Mouse (Mus musculus): ENCODE measurements around the gene Kcnj12.

Kcnj12 gene

DNA sequence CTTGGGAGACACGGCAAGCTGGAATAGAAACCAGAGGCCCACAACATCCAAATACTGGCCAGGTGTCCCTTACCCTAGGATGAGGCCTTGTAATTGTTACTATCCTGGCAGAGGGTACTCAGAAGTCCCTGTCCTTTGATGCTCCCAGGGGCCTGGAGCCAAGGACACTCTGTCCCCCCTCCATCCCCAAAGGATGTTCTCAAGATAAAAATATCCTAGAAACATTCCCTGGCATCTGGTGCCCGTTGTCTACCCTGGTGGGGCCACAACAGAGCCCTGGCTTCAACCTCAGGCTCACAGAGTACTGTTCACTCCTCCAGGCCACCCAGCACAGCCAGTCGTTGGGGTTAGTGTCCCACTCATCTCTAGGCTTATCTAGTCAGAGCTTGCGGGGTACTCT lies 38.3 kb downstream of the Kcnj12 start:
- peak; percentile 97 for DNase-seq

DNA sequence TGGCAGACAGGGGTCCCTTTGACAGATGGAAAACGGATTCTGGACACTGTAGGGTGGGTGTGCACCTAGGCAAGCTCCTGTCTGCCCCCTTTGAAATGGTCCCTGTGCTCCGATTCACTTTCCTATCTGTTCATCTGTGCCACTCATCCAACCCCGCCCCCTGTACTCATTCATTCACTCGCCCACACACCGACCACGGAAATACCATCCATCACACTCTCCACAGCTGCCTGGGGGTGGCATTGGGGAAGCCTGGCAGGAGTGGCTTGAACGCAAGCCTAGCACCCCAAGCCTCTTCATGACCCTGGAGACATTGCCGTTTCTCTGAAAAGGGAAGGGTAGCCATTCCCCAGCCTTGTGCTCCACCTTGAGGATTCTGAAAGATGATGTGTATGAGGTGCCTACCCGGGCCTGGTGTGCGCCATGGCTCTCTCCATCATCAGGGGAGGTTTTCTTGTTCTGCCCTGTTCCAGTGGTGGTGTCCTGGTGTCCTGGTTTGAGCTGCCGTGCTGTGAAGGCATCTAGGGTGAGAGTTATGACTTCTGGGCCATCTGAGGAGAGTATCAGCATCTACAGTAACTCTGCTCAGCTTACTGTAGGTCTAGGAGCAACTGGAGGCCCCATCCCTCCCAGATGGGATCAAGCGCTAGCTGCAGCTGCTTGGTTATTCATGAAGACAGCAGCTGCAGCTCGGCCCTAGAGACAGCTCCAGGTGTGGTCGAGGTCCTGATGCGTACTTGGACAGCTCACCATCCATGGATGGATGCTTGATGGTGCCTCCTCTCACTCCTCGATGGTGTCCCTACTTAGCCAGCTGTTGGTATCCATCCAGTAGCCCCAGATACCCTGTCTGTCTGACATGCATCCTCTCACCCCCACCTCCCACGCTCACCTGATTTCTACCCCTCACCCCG lies 40.4 kb downstream of the Kcnj12 start:
- DNase-seq: no peak

DNA sequence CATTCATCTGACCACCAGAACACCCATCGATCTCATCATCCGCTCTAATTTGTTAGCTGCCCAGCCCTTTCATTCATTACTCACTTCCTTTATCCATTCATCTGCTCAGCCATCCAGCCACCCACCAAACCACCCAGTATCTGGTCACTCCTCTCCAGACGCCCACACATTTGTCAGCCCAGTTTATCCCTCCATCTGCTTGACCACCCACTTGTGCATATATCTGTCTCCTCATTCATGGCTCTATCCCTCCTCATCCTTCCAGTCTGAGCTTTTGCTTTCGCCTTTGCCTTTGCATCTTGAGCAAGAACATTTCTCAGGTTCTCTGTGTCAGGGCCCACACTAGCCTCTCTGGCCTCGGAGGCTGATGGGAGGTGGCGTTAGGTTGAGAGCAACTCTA lies 41.1 kb downstream of the Kcnj12 start:
- DNase-seq: no peak

DNA sequence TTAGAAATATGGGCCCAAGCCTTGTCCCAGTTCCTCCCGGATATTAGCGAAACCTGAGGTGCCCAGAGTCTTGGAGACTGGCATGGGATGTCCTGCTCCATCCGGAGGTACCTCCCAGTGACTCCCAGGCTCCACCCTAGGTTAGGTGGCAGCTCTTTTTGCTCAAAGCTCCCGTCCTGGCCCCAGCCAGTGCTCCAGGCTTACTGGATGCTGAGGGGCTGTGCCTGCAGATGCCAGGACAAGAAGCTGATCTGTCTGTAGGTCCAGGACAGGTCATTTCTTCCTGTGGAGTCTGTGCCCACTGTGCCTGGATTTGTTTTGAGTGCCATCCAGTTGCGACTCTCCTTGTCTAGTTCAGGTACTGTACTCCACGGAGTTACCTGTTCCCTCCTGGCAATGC lies 43.3 kb downstream of the Kcnj12 start:
- DNase-seq: no peak

DNA sequence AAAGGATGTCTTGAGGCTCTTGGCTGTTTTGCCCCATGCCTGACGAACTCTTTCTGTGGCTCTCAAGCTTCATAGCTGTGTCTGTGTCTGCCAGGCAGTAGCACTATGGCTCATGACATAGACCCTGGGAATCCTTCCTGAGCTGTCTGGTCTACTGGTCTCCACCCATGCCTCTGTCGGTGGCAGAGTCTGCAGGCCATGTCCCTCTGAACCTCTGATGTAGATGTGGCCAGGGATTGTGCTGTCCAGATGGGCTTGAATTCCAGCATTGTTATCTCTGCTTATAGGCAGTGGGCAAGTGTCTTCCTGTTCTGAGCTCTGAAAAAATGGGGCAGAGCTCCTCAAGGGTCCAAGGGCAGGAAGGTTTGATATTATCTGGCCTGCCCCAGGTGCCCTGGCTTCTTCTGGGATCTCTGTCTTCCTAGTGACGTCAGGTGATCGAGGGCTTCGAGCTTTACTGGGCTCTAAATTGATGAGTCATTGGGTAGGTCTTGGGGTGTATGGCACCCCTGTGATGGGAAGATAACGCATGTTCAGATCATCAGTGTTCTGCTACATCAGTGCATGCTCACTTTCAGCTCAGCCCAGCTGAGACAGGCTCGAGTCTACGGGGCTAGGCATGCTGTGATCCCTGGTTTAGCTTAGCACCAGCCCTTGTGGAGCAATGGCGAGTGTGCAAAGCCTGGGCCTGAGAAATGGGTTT lies 44.9 kb downstream of the Kcnj12 start:
- no peak for DNase-seq

DNA sequence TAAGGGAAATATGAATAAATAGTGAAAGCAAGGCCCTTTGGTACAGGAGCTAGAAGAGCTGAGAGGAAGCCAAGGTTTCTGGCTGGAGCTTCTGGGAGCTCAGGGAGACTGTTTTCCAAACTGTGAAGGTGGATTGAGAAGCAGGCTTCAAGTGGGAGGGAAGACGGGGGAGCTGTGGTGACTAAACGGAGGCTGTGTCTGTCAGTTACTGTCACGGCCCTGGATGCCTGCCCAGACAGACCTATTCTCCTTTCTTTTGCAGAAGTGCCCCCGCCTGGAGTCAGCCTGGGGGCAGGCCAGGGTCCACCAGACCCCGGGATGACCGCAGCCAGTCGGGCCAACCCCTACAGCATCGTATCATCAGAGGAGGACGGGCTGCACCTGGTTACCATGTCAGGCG lies 46.5 kb downstream of the Kcnj12 start:
- peak; percentile 89 for DNase-seq

DNA sequence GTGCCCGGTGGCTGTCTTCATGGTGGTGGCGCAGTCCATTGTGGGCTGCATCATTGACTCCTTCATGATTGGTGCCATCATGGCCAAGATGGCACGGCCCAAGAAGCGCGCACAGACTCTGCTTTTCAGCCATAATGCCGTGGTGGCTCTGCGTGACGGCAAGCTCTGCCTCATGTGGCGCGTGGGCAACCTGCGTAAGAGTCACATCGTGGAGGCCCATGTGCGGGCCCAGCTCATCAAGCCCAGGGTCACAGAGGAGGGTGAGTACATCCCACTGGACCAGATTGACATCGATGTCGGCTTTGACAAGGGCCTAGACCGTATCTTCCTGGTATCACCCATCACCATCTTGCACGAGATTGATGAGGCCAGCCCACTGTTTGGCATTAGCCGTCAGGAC lies 47.3 kb downstream of the Kcnj12 start:
- peak; percentile 85 for DNase-seq

DNA sequence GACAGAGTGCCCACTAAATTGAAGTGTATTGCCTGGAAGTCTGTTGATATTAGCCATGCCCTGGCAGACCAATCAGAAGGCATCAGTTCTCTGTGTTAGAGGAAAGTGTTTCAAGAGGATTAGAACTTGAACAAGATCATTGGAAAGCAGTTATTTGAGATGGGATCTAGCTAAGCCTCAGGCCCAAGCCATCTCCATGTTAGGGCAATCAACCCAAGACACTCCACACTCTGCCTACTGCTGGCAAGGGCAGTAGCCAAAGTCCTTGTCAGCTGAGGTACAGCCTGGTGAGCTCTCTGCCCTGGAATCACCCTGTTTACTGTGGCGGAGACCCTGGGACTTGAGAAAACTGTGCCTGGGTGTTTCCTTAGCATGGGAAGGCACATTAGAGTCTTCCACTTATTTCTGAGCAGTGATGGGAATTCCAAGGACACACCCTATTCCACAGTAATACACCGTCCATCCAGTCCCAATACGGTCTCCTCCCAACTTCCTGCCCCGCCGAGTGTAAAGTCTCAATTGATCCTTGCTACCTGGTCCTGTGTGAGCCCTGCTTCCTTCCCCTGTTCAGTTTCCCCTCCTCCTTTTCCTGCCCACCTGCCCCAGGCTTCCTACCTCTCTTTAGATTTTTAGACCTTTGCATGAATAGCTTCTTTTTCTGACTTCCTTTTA lies 52.4 kb downstream of the Kcnj12 start:
- peak; percentile 87 for DNase-seq

DNA sequence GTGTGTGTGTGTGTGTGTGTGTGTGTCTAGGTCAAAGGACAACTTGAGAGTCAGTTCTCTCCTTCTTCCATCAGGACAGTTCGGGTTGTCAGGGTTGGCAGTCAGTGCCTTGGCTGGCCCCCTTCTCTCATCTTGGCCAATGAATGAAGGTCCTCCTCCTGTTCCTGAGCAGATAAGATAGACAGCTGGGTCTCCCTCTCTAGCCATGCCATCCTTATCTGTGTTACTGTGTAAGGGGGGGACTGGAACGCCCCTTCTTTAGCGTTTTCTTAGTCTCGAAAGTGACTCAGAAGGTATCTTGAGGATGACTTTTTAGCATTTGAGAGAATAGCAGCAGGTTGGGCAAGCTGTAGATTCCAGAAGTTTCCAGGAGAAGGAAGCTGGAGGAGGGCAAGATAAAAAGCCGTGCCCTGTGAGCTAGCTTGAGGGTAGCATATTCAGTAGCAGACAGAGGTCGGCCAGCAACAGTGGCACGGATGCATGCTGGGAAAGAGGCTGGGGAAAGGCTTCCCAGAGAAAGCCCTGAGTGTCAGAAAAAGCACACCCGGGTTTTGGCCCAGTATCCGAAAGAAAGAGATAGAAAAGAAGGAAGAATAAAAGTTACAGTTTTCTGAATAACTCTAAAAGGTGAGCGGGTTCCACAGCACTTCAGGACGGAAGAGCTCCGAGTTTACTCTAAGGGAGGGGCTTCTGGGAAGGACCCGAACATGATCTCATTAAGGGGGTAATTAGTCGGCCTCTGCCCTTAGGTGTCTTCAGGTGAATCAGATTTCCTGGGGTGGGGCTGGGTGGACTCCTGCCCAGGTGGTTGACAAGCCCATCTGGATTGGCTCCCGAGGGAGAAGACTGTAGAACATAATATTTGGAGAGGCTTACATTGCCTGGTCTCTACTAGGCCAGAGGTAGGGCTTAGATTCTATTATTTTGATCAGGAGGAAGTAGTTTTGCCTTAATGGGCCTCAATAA lies 53.3 kb downstream of the Kcnj12 start:
- DNase-seq: peak; percentile 86

DNA sequence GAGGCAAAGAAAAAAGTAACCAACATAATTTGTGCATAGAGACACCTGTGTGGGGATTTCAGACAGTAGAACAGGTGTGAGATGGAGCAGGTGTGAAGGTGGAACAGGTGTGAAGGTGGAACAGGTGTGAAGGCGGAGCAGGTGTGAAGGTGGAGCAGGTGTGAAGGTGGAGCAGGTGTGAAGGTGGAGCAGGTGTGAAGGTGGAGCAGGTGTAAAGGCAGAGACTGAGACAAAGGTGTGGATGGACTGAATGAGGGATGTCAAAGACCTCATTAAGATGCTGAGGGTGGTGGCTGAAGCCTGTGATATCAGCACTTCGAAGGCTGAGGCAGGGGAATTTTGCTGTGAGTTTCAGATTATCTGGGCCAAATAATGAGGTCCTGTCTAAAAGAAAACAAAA lies 59.3 kb downstream of the Kcnj12 start:
- DNase-seq: peak; percentile 72

DNA sequence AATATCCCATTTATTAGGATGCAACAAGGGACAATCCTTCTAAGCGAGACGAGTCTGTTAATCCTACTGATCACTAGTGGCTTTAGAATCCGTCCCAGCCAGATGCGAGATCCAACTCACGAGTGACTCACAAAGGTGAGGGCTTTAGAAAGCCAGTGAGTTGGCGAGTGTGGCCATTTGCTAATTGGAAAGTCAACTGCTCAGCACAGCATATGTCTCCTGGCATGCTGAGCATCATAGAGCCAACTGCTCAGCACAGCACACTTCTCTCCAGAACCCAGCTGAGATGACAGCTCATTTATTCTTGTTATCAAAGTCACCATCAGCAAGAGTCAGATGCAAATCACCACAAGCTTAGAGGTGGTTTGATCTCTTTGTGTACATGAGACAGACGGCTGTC lies 67.8 kb downstream of the Kcnj12 start:
- DNase-seq: no peak

DNA sequence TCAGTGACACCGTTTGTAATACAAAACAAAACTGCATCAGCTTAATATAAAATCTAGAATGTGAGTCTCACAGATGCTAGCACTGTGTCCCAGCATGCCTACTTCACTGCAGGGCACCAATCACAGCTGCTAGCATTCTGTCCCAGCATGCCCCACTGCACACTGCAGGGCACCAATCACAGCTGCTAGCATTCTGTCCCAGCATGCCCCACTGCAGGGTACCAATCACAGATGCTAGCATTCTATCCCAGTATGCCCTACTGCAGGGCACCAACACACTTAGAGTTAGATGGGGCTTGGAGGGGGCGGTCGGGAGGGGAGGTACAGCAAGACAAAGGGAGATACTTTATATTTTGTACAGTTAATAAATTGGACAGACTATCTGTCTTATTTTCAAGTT lies 68.8 kb downstream of the Kcnj12 start:
- no peak for DNase-seq

DNA sequence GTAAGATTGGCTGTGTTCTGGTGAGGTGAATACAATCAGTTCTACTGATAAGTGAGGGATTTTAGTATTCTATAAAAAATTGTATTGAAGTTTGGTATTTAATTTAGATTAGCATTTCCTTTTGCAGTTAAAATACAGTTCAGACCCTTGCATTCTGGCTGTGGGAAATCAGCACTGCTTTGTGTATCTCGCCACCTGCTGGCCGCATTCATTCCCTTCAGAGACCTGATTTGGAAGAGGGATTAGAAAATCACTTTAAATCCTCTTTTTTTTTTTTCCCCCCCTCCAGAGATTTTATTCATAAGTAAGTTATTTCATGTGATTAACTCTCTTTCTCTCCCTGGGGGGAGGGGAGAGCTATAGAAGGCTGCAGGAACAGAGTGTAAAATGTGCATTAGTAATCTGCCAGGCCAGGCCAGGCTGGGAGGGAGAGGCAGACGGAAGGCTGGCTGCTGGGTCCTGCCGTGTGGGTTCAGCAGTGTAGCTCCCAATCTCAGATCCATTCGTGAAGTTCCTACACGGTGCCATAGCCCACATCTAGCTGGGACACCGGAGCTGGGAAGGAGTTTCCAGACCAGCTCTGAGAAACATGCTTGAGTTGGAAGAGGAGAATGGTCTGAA lies 69.4 kb downstream of the Kcnj12 start:
- no peak for DNase-seq

DNA sequence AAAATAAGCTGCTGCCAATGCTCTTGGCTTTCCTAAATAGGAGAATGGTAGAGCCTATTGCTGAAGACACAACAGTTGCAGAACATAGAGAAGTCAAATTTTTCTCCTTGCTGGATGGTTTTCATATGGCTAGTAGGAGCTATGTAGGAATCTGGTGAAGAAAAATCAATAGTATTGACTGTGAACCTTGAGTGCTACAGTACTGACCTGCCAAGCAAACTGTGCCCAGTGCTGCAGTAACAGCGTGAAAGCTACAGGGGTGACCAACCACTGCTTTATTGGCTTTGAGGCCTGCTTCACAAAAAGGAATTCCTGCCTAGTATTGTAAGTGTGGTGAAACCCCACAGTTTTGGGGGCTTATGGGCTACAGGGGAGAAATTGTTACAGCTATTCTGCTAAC lies 75.7 kb downstream of the Kcnj12 start:
- DNase-seq: no peak

DNA sequence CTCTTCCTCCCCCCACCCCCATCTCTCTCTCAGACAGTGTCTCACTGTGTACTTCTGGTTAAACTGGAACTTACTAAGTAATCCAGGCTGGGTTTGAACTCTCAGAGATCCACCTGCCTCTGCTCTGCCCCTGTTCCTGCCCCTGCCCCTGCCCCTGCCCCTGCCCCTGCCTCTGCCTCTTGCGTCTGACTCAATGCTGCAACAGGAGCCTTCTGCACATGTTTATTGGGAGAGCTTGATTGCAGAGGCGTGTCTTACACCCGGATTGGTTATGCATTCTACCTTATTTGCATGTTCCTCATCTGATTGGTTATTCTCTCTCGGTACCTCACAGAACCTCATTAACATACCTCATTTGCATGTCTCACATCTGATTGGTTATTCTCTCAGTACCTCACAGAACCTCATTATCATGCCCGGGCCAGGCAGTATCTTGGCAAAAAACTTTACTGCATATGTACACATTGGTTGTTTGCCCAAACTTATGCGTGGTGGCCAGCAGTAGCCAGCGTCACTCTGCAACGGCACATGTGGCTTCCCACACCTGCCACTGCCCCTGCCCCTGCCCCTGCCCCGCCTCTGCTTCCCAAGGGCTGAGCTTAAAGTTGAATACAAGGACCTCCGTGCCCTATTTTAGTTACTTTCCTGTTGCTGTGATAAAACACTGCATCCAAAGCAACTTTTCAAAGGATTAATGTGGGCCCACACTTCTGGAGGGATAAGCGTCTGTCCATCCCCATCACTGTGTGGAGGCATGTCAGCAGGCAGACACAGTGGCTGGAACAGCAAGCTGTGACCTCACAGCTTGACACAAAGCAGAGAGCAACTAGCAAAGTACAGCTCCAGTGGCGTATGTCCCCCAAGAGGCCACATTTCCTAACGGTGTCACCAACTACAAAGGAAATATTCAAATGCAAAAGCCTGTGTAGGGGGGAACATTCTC lies 80.3 kb downstream of the Kcnj12 start:
- peak; percentile 74 for DNase-seq

DNA sequence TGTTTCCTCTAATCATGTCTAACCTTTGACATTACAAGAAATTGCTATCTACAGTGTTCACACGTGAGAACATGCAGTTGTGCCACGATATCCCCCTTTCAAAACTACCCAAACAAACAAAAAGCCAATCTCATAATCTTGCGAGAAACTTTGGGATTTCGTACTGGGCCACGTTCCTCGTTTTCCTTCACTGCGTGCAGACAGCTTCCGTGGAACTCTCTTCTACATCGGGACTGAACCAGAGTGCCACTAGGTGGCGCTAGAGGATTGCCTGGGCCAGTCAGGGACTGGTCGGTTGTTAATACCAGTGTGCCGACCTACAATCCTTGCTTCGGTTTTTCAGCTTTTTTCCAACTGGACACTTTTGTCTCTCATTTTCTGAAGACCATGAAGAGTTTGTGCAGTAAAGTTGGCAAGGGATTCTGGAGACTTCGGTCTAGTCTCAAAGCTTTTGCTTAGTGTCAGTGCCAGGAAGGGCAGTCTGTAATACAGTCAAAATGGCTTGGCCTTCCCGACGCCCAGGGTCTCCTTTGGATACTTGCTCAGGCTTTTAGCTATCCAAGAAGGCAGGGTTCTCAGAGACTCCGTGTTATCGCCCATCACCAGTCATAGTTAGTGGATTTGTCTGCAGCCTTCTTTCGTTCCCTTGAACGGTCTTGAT lies 82.0 kb downstream of the Kcnj12 start:
- peak; percentile 96 for DNase-seq

DNA sequence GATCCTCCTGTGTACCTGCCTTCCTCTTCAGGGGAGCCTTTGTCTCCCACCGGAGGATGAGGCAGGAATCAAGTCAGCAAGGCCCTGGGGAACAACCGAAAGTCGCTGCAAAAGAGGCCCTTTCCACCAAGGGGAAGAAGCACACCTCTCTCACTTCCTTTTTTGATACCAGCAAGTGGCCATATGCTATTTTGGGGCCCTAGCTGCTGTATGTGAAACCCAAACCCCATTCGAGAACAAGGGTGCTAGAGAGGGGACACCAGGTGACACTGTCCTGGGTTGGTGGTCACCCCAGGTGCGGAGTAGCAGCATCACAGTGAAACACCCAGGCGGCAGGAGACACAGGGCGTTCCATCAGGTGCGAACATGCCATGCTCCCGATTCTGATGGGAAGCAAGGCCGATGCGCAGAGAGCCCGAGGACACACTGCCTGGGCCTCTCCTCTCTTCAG lies 86.6 kb downstream of the Kcnj12 start:
- peak; percentile 90 for DNase-seq

DNA sequence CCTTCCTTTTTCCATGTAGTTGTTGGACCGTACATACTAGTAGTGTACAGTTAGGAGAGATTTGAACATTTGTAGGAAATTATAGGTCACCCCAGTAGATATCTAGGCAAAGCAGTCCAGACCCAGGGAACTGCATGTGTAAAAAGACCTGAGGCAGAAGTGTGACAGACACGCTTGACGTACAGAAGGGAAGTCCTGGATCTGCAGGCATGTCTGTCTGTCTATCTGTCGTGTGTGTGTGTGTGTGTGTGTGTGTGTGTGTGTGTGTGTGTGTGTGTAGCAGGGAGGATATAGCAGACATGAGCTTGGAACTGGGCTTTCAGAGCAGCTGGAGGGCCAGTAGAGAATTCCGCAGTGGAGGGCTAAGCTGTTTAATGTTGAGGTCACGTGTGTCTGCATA lies 87.3 kb downstream of the Kcnj12 start:
- peak; percentile 51 for DNase-seq

DNA sequence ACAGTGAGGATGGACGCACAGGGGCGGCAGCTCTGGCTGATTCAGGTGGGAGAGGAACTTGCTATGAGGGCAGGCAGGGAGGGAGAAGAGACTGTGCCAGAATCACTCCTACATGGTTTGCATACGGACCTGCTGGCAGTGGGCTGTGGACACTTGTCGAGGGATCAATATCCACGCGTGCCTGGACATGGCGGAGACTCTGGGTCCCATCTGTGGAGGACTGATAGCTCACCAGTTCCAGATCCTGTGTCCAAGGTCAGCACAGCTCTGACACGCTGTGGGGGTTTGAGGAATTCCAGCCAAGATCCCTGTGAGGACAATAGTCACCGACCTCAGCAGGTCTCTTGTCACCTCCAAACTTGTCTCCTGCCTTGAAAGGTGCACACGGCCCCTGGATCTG lies 87.7 kb downstream of the Kcnj12 start:
- no peak for DNase-seq

DNA sequence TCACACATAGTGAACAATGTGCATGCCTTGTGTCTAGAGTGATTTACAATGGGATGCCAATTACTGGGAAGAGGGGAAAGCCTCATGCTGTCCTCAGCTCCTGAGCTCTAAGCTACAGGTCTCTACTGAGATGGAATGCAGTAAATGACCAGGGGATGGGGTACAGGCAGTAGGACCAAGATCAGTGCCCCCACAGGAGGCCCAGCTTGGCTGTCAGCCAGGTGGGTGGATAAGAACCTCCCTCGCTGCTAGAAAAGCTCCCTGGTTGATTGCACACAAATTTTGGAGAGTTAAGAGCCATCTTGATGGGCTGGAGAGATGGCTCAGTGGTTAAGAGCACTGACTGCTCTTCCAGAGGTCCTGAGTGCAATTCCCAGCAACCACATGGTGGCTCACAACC lies 88.6 kb downstream of the Kcnj12 start:
- DNase-seq: no peak

Data from heart, adult 11 months (tissue).